Mouse (Mus musculus) liver, postnatal 0 days (tissue): ENCODE data around the gene 2010300C02Rik.

Source experiments
- CTCF ChIP-seq: sonication (generic); IDR thresholded peaks from 2 replicates; pipeline ENCODE4 v1.5.1; 2016; ENCODE audit warnings: antibody characterized with exemption, low read depth
- EP300 ChIP-seq: IDR thresholded peaks from 2 replicates; pipeline ENCODE4 v1.6.1; 2016; ENCODE audit warnings: antibody characterized with exemption, low read depth, mild to moderate bottlenecking

GRCm38 (mm10) chr1:37737045-37737444, 17.2 kb upstream of the 2010300C02Rik start:
- no peak for TF ChIP-seq CTCF
- TF ChIP-seq EP300 = no peak
